Mouse (Mus musculus): ENCODE measurements around the gene Gcnt4. TPM values are rescaled to one million over a fixed set of nuclear protein-coding genes. Genes with fewer than 3 reads are reported as not detected.

Gene Gcnt4
- polyA plus RNA-seq, 1 experiment from 2014 or later = 1.3 TPM

DNA sequence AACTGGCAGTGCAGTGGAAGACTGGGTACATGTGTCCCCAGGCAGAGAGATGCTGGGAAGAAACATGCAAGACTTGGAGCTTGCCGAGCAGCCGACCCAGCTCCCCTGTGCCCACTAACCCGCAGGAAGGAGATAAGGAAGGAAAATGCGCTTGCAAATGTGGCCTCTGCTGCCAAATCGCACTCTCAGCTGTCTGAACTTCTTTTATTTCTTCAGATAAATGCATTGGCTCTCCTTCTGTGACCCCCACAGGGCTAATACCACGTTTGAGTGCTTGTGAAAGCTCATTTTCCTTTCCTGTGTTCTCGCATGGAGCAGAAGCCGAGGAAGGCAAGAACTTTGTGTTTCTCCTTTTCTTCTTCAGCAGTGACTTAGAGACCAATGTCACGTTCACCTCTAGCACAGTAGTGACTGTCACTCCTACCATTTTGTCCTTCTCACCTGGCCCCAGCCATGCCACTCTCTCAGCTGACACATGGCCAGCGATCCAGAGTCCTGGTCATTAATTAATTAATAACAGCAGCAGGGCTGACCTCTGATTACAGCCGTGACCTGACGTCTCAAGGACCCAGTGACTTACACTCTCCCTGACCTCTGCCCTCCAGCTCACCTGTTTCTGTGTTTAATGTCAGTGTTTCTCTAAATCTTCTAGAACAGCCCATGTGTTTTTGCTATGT is 61.2 kb downstream of the Gcnt4 start:
- H3K9ac ChIP-seq (ENCODE audit: low read depth, low read length) = no peak overlapping the region
- no peaks in the 10 kb centered on the region for H3K36me3 ChIP-seq (ENCODE audit: insufficient read depth, low read length)
- no peak for TF ChIP-seq CTCF (IDR thresholded peaks at IDR 0.05; ENCODE audit: low read depth)
- H3K4me3 ChIP-seq (replicated peaks; ENCODE audit: low read depth, low read length) = no peak overlapping the region
- H3K4me2 ChIP-seq (ENCODE audit: low read length) = no peak overlapping the region
- peaks cover 5% of the 10 kb centered on the region; the same call in 1 of the 2 replicates for H3K4me1 ChIP-seq (replicated peaks; ENCODE audit: insufficient read depth, low read length)
- 42% methylated on average over 12 of the region's 12 CpGs for WGBS
- H3K27me3 ChIP-seq (ENCODE audit: insufficient read depth, low read length) = no peaks in the 10 kb centered on the region
- no peak for ATAC-seq (replicated peaks; ENCODE audit: low FRiP score, low read depth)
- H3K9me3 ChIP-seq (replicated peaks; ENCODE audit: low read length) = no peaks in the 10 kb centered on the region
- no peak overlapping the region for H3K27ac ChIP-seq
- no peak for DNase-seq (ENCODE audit: low spot score)

DNA sequence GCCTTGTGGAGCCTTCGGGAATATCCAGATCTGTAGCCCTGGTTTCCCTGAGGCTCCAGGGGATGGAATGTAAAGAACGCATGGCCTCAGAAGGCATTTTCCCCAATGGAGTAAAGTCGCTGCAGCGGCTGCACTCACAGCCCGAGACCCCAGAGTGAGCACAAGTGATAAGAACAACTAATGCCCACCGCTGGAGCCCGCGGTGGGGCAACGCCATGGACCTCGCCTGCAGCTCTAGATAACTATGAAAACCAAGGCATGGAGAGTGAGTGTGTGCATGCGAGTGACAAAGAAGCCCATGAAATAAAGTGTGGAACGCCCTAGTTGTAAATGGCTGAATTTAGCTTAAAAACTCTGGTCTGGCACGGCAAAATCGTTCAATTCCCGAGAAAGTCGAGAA is 64.6 kb downstream of the Gcnt4 start:
- no peak overlapping the region for H3K9ac ChIP-seq (ENCODE audit: low read depth, low read length)
- no peak overlapping the region for H3K4me2 ChIP-seq (ENCODE audit: low read length)
- 96% methylated on average over 16 of the region's 16 CpGs for WGBS
- H3K36me3 ChIP-seq (ENCODE audit: insufficient read depth, low read length) = no peaks in the 10 kb centered on the region
- TF ChIP-seq CTCF (IDR thresholded peaks at IDR 0.05; ENCODE audit: low read depth) = no peak
- H3K4me1 ChIP-seq (replicated peaks; ENCODE audit: insufficient read depth, low read length) = no peaks in the 10 kb centered on the region
- H3K4me3 ChIP-seq (replicated peaks; ENCODE audit: low read depth, low read length) = no peak overlapping the region
- H3K27ac ChIP-seq = no peak overlapping the region
- no peak for DNase-seq (ENCODE audit: low spot score)
- no peaks in the 10 kb centered on the region for H3K9me3 ChIP-seq (replicated peaks; ENCODE audit: low read length)
- no peak for ATAC-seq (replicated peaks; ENCODE audit: low FRiP score, low read depth)
- H3K27me3 ChIP-seq (ENCODE audit: insufficient read depth, low read length) = no peaks in the 10 kb centered on the region

DNA sequence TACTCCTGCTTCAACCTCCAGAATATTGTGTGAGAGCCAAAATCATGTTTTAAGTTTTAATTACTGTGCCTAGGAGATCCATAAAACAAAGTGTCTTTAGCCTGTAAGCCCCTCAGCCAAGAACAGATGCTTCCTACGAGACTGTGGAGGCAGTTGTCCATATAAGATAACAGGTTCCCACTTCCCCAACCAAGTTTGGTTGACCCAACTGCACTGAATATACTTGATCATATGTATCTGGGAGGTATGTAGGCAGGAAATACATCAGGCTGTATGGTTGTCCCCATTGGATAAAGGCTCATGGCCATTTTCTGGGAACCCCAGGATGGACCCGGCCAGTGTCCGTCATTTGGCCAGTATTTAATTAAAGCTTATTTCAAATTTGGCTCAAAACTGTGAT is 65.6 kb downstream of the Gcnt4 start:
- ATAC-seq (replicated peaks; ENCODE audit: low FRiP score, low read depth) = no peak
- Histone ChIP-seq H3K36me3 (ENCODE audit: insufficient read depth, low read length) (no peaks in the 10 kb centered on the region), H3K4me3 (replicated peaks; ENCODE audit: low read depth, low read length) (no peak overlapping the region), H3K9ac (ENCODE audit: low read depth, low read length) (no peak overlapping the region), H3K9me3 (replicated peaks; ENCODE audit: low read length) (no peaks in the 10 kb centered on the region), H3K4me2 (ENCODE audit: low read length) (no peak overlapping the region), H3K27ac (no peak overlapping the region), H3K4me1 (replicated peaks; ENCODE audit: insufficient read depth, low read length) (no peaks in the 10 kb centered on the region), H3K27me3 (ENCODE audit: insufficient read depth, low read length) (no peaks in the 10 kb centered on the region)
- DNase-seq (ENCODE audit: low spot score) = no peak
- no peak for TF ChIP-seq CTCF (IDR thresholded peaks at IDR 0.05; ENCODE audit: low read depth)
- 81% methylated on average over 3 of the region's 3 CpGs for WGBS

DNA sequence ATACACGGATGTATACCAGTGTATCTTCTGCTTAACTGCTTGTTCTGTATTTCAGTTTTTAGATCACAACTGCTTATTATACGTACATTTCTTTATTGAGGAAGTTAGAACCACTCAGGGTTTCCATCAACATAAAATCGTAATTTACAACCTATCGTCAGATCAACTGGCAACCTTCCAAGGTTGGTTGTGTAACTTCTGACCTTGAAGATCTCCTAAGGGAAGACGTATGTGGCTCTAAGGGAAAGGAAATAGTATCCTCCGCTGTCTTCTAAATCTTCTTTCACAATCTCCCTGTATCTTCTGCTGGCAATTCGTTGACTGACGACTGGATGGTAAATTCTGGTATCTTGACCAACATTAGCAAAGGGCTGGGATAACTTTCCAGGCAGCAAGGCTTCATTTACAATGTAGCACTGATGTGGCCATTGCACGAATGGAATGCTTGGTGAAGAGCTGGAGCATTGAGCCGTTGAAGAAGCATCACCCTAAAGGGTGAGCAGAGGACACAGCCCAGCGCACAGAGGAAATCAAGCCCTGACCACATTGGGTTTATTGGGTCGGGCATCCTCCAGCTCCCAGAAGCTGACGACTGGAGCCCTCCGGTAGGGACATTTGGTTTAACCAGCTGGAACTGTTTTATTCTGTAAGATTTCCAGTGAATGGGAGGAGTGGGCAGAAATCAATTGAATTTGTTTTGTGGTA is 66.2 kb downstream of the Gcnt4 start:
- WGBS = 34% methylated on average over 14 of the region's 14 CpGs

DNA sequence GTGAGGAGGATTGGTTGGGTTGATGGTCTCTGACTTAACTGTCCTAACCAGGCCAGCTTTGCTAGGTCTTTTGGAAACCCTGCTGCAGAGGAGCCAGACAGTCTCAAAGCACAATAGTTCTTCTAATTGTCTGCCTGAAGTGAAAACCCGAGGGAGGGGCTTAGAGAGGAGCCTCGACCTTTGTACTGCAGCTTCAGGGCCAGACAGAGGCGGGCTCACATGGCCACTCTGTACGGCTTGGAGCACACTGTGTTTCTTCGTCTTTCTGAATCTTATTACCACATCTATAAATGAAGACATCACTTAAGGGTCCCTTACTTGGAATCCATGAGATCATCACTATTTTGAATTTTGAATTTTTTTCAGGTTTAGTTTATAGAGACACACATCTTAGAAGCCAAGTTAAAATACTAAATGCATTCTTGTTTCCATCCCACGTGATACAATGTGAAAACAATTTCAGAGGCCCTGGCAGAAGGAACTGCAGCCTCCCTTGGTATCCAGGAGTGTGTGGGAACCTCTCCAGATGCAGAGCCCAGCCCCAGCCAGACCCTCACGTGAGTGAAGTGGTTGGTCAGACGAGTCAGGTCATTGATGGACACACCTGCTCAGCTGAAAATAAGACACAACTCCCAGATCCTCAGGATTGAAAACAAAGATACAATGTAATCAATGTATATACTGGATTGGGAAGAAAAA is 69.0 kb downstream of the Gcnt4 start:
- Histone ChIP-seq H3K9me3 (replicated peaks; ENCODE audit: low read length) (no peaks in the 10 kb centered on the region), H3K4me3 (replicated peaks; ENCODE audit: low read depth, low read length) (no peak overlapping the region), H3K27ac (no peak overlapping the region), H3K36me3 (ENCODE audit: insufficient read depth, low read length) (no peaks in the 10 kb centered on the region), H3K4me2 (ENCODE audit: low read length) (no peak overlapping the region), H3K9ac (ENCODE audit: low read depth, low read length) (no peak overlapping the region), H3K27me3 (ENCODE audit: insufficient read depth, low read length) (no peaks in the 10 kb centered on the region), H3K4me1 (replicated peaks; ENCODE audit: insufficient read depth, low read length) (no peaks in the 10 kb centered on the region)
- no peak for TF ChIP-seq CTCF (IDR thresholded peaks at IDR 0.05; ENCODE audit: low read depth)
- ATAC-seq (replicated peaks; ENCODE audit: low FRiP score, low read depth) (peak; percentile 74; the same call in 1 of the 2 replicates), DNase-seq (ENCODE audit: low spot score) (no peak)
- 54% methylated on average over 8 of the region's 8 CpGs for WGBS

More for the DNA sequence above, 66.2 kb downstream of the Gcnt4 start:
- TF ChIP-seq CTCF (IDR thresholded peaks at IDR 0.05; ENCODE audit: low read depth) = no peak
- Histone ChIP-seq H3K9ac (ENCODE audit: low read depth, low read length) (no peak overlapping the region), H3K9me3 (replicated peaks; ENCODE audit: low read length) (no peaks in the 10 kb centered on the region), H3K4me3 (replicated peaks; ENCODE audit: low read depth, low read length) (no peak overlapping the region), H3K4me2 (ENCODE audit: low read length) (no peak overlapping the region), H3K36me3 (ENCODE audit: insufficient read depth, low read length) (no peaks in the 10 kb centered on the region), H3K27ac (no peak overlapping the region), H3K27me3 (ENCODE audit: insufficient read depth, low read length) (no peaks in the 10 kb centered on the region), H3K4me1 (replicated peaks; ENCODE audit: insufficient read depth, low read length) (no peaks in the 10 kb centered on the region)
- DNase-seq (ENCODE audit: low spot score) = no peak
- 0 out of 2 replicates have a peak, but pooled peaks have one; percentile 59 for ATAC-seq (replicated peaks; ENCODE audit: low FRiP score, low read depth)

DNA sequence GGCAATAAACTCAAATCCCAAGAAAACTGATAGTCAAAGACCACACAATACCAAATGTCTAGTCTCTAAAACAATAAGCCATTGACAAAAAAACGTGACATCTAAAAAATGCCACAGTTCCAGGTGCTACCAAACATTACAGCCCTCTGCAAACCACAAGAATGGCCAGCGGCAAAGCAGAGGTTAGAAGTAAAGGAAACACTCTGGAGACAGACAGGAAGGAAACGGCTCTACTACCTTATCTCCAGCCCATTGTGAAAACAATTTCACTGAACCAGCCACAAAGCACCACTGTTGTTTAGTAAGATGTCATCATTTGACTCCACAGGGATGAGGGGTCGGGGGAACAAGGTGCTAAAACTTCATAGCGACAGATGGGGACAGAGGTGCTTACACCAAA is 70.8 kb downstream of the Gcnt4 start:
- ATAC-seq (replicated peaks; ENCODE audit: low FRiP score, low read depth) = no peak
- H3K27ac ChIP-seq = no peak overlapping the region
- no peaks in the 10 kb centered on the region for H3K27me3 ChIP-seq (ENCODE audit: insufficient read depth, low read length)
- no peak for TF ChIP-seq CTCF (IDR thresholded peaks at IDR 0.05; ENCODE audit: low read depth)
- H3K9ac ChIP-seq (ENCODE audit: low read depth, low read length) = no peak overlapping the region
- DNase-seq (ENCODE audit: low spot score) = no peak
- no peak overlapping the region for H3K4me2 ChIP-seq (ENCODE audit: low read length)
- no peaks in the 10 kb centered on the region for H3K9me3 ChIP-seq (replicated peaks; ENCODE audit: low read length)
- H3K36me3 ChIP-seq (ENCODE audit: insufficient read depth, low read length) = no peaks in the 10 kb centered on the region
- 55% methylated on average over 5 of the region's 5 CpGs for WGBS
- H3K4me1 ChIP-seq (replicated peaks; ENCODE audit: insufficient read depth, low read length) = no peaks in the 10 kb centered on the region
- H3K4me3 ChIP-seq (replicated peaks; ENCODE audit: low read depth, low read length) = no peak overlapping the region

Measured in kidney, postnatal 0 days (tissue).